Mouse (Mus musculus) testis, postnatal 10 days (tissue): ENCODE data around the gene Gm11564.
"Not testable (repeated sequence)": the region's sequence is repeated elsewhere in the genome, so short reads cannot be mapped to it uniquely, and the experiment has no call there.

ENCODE experiments used
- DNase-seq: peaks from one replicate; pipeline ENCODE4 v3.0.0; 2021; ENCODE audit warnings: low spot score

Gene Gm11564

DNA sequence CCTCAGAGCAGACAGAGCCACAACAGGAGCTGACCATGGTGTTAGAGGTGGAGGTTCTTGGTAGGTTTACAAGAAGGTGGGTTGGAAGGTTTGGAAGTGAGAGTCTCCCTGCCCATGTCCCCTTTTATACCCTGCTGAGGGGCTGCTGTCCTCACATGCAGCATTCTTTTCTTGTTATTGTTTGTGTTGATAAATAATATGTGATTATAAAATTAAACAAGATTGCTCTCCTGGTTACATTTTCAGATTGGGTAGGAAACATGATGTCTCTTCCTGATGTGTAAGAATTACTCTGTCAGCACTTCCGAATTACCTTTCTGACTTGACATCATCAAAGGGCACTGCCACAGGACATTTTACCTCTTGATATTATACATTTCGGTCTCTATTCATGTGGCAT is at the start of gene Gm11564:
TSS of gene Gm11564 (minus strand) at position 101 of the 400 bp plus-strand sequence.
- not testable (repeated sequence) for DNase-seq

DNA sequence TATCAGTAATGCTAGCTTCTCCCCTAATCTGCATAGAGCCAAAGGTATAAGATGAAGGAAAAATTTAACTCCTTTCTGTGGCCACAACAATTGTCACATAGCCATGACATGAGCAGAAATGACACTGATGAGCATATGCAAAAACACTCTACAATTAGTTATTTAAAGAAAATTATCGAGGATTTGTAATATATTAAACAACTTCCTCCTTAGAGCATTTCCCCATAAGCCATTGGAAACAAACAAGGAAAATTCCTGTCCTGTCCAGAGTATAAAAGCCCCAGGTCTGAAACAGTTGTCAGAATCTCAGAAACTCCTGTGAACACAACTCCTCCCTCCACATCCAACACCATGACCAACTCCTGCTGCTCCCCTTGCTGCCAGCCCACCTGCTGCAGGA is 48.7 kb upstream of the Gm11564 start, which contains the start of gene Gm11559:
TSS of gene Gm11559 (plus strand) at position 301 of the 400 bp plus-strand sequence.
- not testable (repeated sequence) for DNase-seq

DNA sequence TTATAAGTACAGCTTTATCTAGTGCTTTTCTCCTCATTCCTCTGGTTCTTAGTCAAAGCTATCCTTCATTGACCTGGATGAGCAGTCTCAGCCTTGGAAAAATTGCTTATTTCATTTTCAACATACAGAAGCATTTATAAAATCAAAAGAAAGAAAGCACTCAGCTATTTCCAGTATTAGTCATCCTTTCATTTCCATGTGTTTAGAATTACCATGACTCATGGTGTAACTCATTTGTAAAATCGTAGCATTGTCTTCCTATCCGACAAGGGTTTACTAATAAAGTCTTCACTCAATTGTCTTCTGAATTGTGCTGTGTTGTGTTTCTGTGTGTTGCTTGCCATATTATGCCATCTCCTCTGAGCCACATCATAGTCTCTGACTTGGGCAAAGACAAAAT is 43.3 kb upstream of the Gm11564 start:
- DNase-seq, result no peak

DNA sequence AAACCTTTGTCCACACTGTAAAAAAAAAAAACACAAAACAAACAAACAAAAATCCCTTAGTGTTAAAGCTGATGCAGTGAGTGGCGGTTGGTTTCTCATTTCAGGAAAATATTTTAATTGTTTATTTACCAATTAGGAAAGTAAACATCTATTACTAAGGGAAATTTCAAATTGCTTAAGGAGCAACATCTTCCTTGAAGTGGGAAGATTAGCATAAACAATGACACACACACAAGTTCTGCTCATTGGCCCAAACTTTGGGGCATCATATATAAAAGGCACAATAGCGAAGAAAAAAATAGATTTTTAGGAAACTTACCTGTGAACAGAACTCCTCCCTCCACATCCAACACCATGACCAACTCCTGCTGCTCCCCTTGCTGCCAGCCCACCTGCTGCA is 42.2 kb upstream of the Gm11564 start, which contains the start of gene Gm11568:
TSS of gene Gm11568 (plus strand) at position 301 of the 400 bp plus-strand sequence.
- no peak for DNase-seq

DNA sequence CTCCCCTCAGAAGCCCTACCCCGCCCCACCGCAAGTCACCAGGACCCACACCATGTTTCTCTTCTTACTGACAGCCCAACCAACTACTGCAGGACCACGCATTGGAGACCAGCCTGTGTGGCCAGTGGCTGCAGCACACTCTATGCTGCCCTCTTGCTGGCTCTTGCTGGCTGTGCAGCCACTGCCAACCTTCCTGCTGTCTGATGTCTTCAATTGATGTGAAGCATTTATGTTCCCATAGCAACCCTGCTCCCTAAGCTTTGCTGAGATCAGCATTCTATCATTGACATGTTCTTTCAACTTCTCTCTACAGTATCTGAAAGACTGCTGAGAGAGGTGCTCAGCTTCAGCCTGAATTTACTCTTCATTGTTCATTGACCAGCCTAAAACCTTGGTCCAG is 38.7 kb upstream of the Gm11564 start:
- DNase-seq, result no peak

DNA sequence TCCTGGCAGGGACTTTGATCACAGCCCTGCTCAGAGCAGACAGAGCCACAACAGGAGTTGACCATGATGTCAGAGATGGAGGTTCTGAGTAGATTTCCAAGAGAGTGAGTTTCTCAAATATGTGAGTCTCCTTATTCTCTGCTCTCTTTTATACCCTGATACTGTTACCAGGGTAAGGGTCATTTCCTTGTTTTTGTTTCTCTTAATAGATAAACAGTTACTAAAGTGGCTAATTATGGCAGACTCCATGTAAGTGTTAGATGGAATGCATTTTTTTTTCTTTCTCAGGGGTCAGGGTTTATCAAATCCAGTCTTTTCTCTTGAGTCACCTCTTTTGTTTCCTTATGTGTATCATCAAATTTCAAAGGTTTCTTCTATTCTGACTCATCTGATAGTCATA is 36.0 kb upstream of the Gm11564 start, which contains the start of gene Krtap4-16:
TSS of gene Krtap4-16 (minus strand) at position 101 of the 400 bp plus-strand sequence.
- no peak for DNase-seq

DNA sequence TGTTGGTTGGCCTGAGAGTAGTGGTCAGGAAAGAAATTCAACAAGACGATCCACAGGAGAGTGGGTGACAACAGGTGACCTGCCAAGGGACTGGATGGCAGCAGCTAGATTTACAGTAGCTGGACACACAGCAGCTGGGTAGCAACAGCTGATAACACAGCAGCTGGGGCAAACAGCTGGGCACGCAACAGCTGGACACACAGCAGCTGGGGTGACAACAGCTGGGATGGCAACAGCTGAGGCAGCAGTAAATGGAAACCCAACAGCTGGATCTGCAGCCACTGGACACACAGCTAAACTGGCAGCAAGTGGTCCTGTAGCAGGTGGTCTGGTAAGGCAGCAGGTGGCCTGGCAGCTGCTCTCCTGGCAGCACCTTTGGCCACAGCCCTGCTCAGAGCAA is 31.3 kb upstream of the Gm11564 start:
- no peak for DNase-seq

DNA sequence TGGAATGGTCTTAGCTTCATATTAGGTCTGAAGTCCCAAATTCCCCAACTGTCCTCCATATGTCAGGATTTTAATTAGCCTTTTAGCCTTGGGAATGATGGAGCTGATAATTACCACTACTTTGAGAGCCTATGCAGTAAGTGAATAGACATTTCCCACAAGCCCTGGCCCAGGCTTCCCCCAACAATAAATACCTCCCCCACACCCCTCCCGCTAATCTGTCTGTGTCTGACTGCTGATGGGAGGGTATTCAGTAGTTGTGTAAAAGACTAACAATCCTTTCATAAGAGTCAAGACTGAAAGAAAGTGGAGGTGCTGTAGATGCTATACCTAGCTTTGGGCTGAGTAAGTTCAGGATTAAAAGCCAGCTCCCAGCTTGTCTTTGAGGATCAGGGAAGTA is 26.7 kb upstream of the Gm11564 start:
- DNase-seq, result no peak

DNA sequence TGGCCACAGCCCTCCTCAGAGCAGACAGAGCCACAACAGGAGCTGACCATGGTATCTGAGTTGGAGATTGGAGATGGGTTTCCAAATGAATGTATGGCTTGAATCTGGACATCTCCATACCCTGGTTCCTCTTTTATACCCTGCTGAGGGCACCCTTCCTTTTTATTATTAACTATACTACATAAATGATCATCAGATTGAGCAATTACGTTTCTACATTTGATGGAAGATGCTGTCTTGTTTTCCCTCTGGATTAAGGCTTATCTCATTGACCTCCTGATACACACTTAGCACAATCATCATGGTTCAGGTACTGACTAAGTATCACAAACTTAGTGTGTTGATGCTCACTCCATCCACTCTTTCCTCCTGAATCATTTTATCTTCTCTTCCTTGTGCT is 22.5 kb upstream of the Gm11564 start, which contains the start of gene 2300003K06Rik:
TSS of gene 2300003K06Rik (minus strand) at position 101 of the 400 bp plus-strand sequence.
- no peak for DNase-seq

DNA sequence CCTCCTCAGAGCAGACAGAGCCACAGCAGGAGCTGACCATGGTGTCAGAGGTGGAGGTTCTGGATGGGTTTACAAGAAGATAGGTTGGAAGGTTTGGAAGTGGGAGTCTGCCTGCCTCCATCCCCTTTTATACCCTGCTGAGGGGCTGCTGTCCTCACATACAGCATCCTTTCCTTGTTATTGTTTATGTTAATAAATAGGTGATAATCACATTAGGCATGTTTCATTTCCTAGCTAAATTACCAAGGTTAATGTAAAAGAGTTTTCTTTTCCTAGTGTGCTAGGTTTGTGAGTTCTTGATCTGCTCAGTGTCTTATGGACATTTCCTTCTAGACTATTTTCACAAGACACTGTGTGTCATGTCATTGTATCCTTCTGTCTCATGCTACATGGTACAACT is 5.7 kb downstream of the Gm11564 start, which contains the start of gene Krtap4-13:
TSS of gene Krtap4-13 (minus strand) at position 101 of the 400 bp plus-strand sequence.
- DNase-seq, result not testable (repeated sequence)

DNA sequence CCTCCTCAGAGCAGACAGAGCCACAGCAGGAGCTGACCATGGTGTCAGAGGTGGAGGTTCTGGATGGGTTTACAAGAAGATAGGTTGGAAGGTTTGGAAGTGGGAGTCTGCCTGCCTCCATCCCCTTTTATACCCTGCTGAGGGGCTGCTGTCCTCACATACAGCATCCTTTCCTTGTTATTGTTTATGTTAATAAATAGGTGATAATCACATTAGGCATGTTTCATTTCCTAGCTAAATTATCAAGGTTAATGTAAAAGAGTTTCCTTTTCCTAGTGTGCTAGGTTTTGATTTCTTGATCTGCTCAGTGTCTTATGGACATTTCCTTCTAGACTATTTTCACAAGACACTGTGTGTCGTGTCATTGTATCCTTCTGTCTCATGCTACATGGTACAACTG is 11.1 kb downstream of the Gm11564 start, which contains the start of gene Gm11554:
TSS of gene Gm11554 (minus strand) at position 101 of the 400 bp plus-strand sequence.
- DNase-seq, result not testable (repeated sequence)

DNA sequence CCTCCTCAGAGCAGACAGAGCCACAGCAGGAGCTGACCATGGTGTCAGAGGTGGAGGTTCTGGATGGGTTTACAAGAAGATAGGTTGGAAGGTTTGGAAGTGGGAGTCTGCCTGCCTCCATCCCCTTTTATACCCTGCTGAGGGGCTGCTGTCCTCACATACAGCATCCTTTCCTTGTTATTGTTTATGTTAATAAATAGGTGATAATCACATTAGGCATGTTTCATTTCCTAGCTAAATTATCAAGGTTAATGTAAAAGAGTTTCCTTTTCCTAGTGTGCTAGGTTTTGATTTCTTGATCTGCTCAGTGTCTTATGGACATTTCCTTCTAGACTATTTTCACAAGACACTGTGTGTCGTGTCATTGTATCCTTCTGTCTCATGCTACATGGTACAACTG is 16.6 kb downstream of the Gm11564 start, which contains the start of gene Gm11569:
TSS of gene Gm11569 (minus strand) at position 101 of the 400 bp plus-strand sequence.
- not testable (repeated sequence) for DNase-seq

DNA sequence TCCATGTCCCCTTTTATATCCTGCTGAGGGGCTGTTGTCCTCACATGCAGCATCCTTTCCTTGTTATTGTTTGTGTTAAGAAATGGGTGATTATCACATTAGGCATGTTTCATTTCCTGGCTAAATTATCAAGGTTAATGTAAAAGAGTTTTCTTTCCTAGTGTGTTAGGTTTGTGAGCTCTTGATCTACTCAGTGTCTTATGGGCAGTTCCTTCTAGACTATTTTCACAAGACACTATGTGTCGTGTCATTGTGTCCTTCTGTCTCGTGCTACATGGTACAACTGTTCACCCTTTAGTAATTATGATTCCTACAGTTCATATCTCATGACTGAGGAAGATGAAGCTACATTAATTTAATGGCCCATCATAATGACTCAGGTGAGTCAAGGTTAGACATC is 22.1 kb downstream of the Gm11564 start, which contains the start of gene Gm11596:
TSS of gene Gm11596 (minus strand) at position 101 of the 400 bp plus-strand sequence.
- no peak for DNase-seq

DNA sequence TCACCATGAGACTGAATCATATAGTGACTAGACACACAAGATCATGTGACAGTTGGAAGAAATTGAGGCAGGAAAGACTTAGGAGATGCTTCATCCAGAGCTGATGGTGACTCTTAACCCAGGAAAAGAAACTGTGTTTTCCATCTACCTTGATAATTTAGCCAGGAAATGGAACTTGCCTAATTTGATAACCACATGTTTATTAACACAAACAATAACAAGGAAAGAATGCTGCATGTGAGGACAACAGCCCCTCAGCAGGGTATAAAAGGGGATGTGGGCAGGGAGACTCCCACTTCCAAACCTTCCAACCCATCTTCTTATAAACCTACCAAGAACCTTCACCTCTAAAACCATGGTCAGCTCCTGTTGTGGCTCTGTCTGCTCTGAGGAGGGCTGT is 30.6 kb downstream of the Gm11564 start, which contains the start of gene Krtap4-9:
TSS of gene Krtap4-9 (plus strand) at position 301 of the 400 bp plus-strand sequence.
- DNase-seq, result not testable (repeated sequence)

DNA sequence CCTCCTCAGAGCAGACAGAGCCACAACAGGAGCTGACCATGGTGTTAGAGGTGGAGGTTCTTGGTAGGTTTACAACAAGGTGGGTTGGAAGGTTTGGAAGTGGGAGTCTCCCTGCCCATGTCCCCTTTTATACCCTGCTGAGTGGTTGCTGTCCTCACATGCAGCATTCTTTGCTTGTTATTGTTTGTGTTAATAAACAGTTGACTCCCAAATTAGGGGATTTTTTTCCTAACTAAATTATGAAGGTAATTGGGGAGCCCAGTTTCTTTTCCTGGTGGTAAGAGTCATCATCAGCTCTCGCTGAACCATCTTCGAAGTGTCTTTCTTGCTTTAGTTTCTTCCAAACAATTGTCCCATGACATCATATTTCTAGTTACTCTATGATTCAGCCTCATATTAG is 34.9 kb downstream of the Gm11564 start, which contains the start of gene Krtap4-8:
TSS of gene Krtap4-8 (minus strand) at position 101 of the 400 bp plus-strand sequence.
- DNase-seq, result no peak

DNA sequence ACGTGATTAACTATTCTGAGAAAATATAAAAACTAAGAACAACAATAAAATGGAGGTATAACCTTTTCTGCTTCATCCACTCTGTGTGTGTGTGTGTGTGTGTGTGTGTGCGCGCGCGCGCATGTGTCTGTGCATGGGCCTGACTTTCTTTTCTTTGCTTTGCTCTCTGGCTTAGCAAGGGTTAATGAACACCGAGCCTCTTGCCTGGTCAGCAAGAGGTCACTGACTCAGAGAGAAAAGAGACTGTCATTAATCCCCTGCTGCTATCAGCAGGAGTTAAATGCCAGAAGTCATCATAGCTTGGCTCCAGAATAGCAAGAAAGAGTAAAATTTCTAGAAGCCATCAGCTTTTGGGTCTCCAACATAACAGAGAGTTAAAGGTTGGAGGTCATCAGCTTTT is 37.1 kb downstream of the Gm11564 start:
- no peak for DNase-seq

DNA sequence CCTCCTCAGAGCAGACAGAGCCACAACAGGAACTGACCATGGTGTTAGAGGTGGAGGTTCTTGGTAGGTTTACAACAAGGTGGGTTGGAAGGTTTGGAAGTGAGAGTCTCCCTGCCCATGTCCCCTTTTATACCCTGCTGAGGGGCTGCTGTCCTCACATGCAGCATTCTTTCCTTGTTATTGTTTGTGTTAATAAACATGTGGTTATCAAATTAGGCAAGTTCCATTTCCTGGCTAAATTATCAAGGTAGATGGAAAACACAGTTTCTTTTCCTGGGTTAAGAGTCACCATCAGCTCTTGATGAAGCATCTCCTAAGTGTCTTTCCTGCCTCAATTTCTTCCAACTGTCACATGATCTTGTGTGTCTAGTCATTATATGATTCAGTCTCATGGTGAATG is 42.7 kb downstream of the Gm11564 start, which contains the start of gene Gm11595:
TSS of gene Gm11595 (minus strand) at position 101 of the 400 bp plus-strand sequence.
- not testable (repeated sequence) for DNase-seq

DNA sequence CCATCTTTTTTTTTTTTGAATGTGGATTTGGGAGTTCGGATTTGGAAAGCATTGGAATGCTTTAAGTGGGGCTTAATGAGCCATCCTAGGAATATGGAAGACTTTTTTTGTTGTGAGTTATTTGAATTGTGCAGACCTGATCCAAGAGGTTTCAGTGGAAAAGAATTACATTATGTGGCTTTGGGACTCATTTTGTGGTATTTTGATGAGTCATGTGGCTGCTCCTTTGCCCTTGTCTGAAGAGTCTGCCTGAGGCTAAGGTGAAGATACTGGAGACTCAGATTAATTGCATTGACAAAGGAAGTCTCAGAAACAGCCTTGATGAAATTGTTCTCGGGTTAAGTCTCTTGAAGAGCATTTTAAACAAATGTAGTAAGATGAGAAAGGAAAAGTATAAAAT is 47.1 kb downstream of the Gm11564 start:
- no peak for DNase-seq
